Mouse (Mus musculus) C2C12 (cell line): ENCODE measurements around the gene Rnf185. TPM values are rescaled to one million over a fixed set of nuclear protein-coding genes. Genes with fewer than 3 reads are reported as not detected.

Source experiments
- H3K27me3 ChIP-seq: one replicate; pipeline ENCODE4 v1.6.1; 2011; ENCODE audit not compliant: control insufficient read depth, insufficient read depth, insufficient read length
- H3K36me3 ChIP-seq: one replicate; pipeline ENCODE4 v1.6.1; 2011; ENCODE audit not compliant: control insufficient read depth, insufficient read depth
- H3K4me3 ChIP-seq: one replicate; pipeline ENCODE4 v1.5.1; 2011; ENCODE audit warnings: mild to moderate bottlenecking, control low read depth; ENCODE audit not compliant: poor library complexity, insufficient read depth, severe bottlenecking
- H3K79me2 ChIP-seq: one replicate; pipeline ENCODE4 v1.6.1; 2011; ENCODE audit not compliant: control insufficient read depth, insufficient read depth
- H3K79me3 ChIP-seq: one replicate; pipeline ENCODE4 v1.6.1; 2011; ENCODE audit warnings: low read depth, control low read depth
- H3ac ChIP-seq: one replicate; pipeline ENCODE3; 2011; ENCODE audit warnings: low read depth; ENCODE audit not compliant: control insufficient read depth, insufficient read length
- CEBPB ChIP-seq: IDR thresholded peaks from one replicate; pipeline ENCODE4 v1.6.1; 2011; ENCODE audit warnings: low read depth, mild to moderate bottlenecking, control low read depth, moderate library complexity
- CTCF ChIP-seq: IDR thresholded peaks from one replicate; pipeline ENCODE4 v1.5.1; 2011; ENCODE audit not compliant: control insufficient read depth, insufficient read depth, insufficient read length
- FOSL1 ChIP-seq: IDR thresholded peaks from one replicate; pipeline ENCODE4 v1.8.0; 2011; ENCODE audit warnings: mild to moderate bottlenecking, low read length; ENCODE audit not compliant: poor library complexity, insufficient read depth, severe bottlenecking
- MAX ChIP-seq: IDR thresholded peaks from one replicate; pipeline ENCODE4 v1.6.1; 2011; ENCODE audit warnings: mild to moderate bottlenecking, control low read depth
- MYOD1 ChIP-seq: IDR thresholded peaks from one replicate; pipeline ENCODE4 v1.6.1; 2011; ENCODE audit warnings: low read depth; ENCODE audit not compliant: control insufficient read depth, insufficient read length
- MYOG ChIP-seq: IDR thresholded peaks from one replicate; pipeline ENCODE4 v1.6.1; 2011; ENCODE audit not compliant: control insufficient read depth, insufficient read length; ENCODE audit errors: extremely low read depth
- USF1 ChIP-seq: IDR thresholded peaks from one replicate; pipeline ENCODE4 v1.6.1; 2011; ENCODE audit warnings: low read depth, mild to moderate bottlenecking, control low read depth, moderate library complexity
- polyA plus RNA-seq: library from polyadenylated mRNA; unstranded; fragments of >200 nt; fragmentation: generic; extraction: Trizol; gene quantifications from one replicate; pipeline ENCODE4 v1.2.1, GENCODE M21; 2012; ENCODE audit warnings: missing spikeins

Gene Rnf185
- polyA plus RNA-seq, 1 experiment: 18.9 TPM

DNA sequence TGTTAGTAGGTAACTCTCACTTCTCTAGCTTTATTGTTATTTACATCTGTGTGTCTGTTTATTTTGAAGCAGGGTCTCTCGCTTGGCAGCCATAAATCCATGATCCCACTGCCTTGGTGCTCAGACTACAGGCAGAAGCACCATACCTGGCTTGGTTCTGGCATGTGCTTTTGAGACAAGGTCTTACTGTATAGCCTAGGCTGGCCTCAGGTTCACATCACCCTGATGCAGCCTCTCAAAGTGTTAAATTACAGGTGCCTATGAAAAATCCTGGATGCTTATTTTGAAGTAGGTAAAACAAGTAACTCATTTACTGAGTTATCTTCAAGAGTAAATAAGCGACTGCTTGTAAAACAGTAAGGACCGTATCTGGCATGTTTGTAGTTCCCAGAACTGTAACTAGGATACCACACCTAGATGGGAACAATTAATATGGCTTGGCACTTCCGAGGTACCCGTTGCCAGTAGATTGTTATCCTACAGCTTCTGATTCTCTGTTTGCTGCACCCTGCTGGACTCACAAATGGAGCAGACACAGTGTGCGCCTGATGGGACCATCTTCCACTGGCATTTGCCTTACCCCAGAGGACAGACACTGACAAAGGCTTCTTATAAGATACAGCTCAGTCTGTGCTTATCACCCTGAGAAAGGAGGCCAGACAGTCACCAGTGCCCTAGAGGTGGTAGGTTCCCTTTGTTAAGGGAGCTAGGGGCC is 64.5 kb downstream of the Rnf185 start:
- TF ChIP-seq MYOG: no peak
- no peak for TF ChIP-seq MAX
- no peaks in the 10 kb centered on the region for H3K27me3 ChIP-seq
- no peaks in the 10 kb centered on the region for H3K79me3 ChIP-seq

DNA sequence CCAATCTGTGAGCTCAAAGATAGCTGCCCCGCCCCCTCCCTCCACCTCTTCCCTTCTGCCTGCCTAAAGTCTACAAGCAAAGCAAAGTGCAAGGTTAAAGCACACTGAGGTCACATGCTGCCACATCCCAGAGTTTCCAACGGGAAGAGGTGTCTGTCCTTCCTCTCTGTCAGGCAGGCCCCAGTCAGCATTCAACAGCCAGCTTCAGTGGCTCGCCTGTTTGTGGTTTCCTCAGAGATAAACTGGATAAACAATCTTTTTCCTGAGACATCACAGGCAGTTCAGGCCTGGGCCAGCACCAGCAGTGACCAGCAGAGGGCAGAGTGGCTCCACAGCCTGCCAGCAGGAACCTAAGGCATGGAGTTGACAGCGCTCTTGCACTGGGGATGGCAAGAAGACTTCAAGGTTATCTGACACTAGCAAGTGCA is 65.2 kb downstream of the Rnf185 start:
- no peaks in the 10 kb centered on the region for H3K79me2 ChIP-seq
- TF ChIP-seq CTCF (peak; percentile 94), USF1 (no peak)
- H3K4me3 ChIP-seq: no peak overlapping the region
- H3K27me3 ChIP-seq: no peaks in the 10 kb centered on the region
- peaks cover 27% of the 10 kb centered on the region for H3K36me3 ChIP-seq
- no peak overlapping the region for H3ac ChIP-seq
- H3K79me3 ChIP-seq: no peaks in the 10 kb centered on the region

More for the DNA sequence above, 64.5 kb downstream of the Rnf185 start:
- Histone ChIP-seq H3ac (no peak overlapping the region), H3K4me3 (no peak overlapping the region), H3K36me3 (peaks cover 22% of the 10 kb centered on the region), H3K79me2 (no peaks in the 10 kb centered on the region)

DNA sequence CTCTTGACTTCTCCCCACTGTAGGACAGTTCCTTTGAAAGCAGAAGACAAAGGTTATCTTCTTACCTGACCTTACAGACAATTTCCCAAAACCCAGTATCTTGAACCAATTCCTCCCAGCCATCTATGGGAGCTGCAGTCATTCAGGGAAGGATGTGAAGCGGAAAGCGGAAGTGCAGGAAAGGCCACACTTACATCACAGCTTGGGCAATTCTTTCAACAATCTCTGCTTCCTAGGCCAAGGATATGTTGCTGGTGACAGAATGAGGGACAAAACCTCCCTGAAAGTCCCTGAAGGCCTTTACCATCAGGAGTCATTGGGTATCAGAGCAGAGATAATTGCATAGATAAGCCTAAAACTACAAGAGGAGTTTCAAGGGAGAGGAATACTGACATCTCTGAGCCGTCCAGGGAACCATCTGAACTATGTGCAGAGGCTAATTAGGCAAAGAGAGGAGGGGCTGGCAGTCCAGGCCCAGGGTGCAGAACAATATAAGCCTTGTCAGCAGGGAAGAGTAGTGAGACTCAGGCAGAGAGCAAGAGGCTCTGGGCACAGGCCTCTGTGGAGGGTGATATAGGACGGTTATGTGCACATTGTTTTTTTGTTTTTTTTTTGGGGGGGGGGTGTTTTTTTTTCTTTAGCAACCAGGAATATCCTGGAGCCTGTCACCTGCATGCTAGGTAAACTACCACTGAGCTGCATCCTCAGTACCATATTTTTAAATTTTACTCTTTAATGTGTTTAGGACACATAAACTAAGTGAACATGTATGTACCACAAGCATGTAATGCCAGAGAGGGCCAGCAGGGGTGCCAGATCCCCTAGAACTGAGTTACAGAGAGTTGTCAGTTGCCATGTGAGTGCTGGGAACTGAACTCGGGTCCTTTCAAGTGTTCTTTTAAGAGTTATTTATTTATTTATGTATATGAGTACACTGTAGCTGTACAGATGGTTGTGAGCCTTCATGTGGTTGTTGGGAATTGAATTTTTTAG is 69.3 kb downstream of the Rnf185 start:
- H3K79me2 ChIP-seq: no peaks in the 10 kb centered on the region
- peaks cover 33% of the 10 kb centered on the region for H3K36me3 ChIP-seq
- TF ChIP-seq MAX: no peak
- TF ChIP-seq CEBPB: no peak
- TF ChIP-seq MYOG: no peak
- no peak overlapping the region for H3ac ChIP-seq
- no peaks in the 10 kb centered on the region for H3K79me3 ChIP-seq
- H3K4me3 ChIP-seq: no peak overlapping the region
- H3K27me3 ChIP-seq: no peaks in the 10 kb centered on the region

DNA sequence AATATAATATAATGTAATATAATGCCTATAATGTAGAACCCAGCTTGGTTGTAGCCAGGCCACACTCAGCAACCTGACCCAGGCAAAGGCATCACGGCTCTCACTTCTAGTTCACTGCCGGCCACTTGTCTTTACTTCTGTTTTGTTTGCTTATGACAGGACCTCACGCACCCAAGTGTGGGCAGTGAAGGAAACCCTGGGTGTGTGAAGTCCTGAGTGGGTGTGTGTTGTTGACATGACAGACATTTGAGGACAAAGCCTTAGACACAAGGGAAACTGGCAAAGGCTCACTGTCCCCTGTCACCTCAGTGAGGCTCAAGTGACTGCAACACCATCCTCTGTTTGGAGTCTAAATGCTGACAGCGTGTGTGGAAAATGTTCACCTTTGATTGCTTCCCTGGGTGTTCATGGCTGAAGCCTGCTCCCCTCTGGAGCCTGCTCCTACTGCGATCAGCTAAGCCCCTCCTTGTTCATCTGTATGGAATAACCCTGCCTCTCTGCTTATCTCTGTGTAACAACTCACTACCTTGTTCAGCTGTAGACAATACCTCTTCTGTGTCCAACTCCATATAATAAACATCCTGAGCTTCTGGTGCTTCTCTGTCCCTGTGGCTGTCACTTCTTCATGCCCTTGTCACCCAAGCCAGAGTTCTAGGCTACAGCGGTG is 70.9 kb downstream of the Rnf185 start:
- Histone ChIP-seq H3K79me2 (peaks cover 1% of the 10 kb centered on the region), H3K27me3 (no peaks in the 10 kb centered on the region), H3K4me3 (no peak overlapping the region), H3K79me3 (no peaks in the 10 kb centered on the region), H3ac (no peak overlapping the region), H3K36me3 (peaks cover 30% of the 10 kb centered on the region)
- TF ChIP-seq MYOG (no peak), MAX (no peak), MYOD1 (no peak), USF1 (no peak)

DNA sequence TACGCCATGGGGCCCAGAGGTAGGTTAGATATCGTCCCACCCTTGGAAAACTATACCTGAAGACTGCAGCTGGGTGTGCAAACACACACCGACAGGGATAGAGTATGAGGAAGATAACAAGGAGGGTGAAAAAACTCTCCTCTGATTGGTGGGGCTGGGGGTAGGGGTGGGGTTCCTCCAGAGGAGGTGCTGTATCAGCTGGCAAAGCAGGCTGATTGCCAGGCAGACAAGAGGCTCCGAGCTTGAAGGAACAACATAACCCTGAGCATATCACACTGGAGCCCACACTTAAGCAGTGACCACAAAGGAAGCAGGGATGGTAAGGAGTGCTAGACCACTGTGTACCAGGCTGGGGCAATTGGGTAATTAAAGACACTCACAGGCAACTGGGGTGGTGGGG is 72.7 kb downstream of the Rnf185 start:
- no peaks in the 10 kb centered on the region for H3K79me3 ChIP-seq
- no peak overlapping the region for H3K4me3 ChIP-seq
- H3K36me3 ChIP-seq: peaks cover 23% of the 10 kb centered on the region
- TF ChIP-seq CEBPB (no peak), MAX (no peak), USF1 (no peak), MYOD1 (no peak)
- H3K79me2 ChIP-seq: peaks cover 9% of the 10 kb centered on the region
- H3ac ChIP-seq: no peak overlapping the region
- no peaks in the 10 kb centered on the region for H3K27me3 ChIP-seq

DNA sequence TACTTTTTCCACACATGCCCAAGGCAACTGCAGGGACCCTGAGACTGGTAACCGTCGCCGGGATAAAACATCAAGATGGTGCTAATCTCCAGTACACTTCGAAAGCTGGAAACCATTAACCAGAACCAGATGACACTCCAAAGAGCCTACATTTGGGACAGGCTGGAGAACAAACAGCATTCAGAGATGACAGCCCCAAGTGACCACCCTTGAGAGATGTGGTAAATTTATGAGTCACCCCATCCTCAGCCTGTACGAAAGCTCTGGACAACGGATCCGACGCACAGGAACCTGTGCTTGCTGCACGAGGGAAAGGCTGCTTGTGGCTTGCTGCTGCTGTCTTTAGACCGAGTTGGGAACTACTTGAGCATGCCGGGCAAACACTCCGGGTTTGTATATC is 77.4 kb downstream of the Rnf185 start:
- Histone ChIP-seq H3K27me3 (no peaks in the 10 kb centered on the region), H3K4me3 (no peak overlapping the region), H3K36me3 (no peaks in the 10 kb centered on the region), H3K79me2 (peaks cover 32% of the 10 kb centered on the region), H3ac (peak overlapping the region; percentile 60), H3K79me3 (no peaks in the 10 kb centered on the region)
- TF ChIP-seq MYOD1: no peak
- TF ChIP-seq USF1: no peak
- TF ChIP-seq MAX: peak; percentile 82
- no peak for TF ChIP-seq CTCF
- no peak for TF ChIP-seq MYOG
- TF ChIP-seq FOSL1: peak; percentile 47
- no peak for TF ChIP-seq CEBPB
